Mouse (Mus musculus) spleen, adult 2 months (tissue): ENCODE measurements around the gene Cutal.

ENCODE experiments used
- CTCF ChIP-seq: fragments of 200-500 bp; IDR thresholded peaks from 2 replicates; pipeline ENCODE4 v1.5.1; 2011; ENCODE audit warnings: mild to moderate bottlenecking, inconsistent platforms; ENCODE audit not compliant: insufficient read depth, insufficient read length, insufficient replicate concordance; ENCODE audit errors: extremely low read depth
- POLR2A ChIP-seq: fragments of 200-500 bp; IDR thresholded peaks from 2 replicates; pipeline ENCODE4 v1.6.1; 2011; ENCODE audit warnings: low read depth, low read length, inconsistent platforms

GRCm38 (mm10) chr2:34903652-34904405 lies 29.6 kb downstream of the Cutal start:
- TF ChIP-seq CTCF (no peak), POLR2A (no peak)
